ENCODE assay signal across 8 mouse cellular contexts in the genomic region with DNA sequence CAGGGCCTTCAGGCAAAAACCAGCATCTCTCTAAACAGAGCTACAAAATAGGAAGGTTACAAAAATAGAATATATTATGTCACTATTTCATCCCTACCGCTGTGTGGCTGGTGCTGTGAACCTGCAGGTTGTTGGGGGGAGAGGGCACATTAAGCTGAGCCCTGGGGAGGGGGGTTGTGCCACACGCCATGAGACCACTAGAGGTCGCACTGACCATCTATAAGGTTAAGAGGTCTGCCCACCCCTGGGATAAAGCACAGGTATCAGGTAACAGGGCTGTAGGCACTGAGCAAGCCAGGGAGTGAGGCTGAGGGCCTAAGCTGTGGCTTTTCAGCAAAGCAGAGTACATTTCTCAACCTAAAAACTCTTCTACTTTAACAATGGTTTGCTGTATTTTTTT. TPM values are rescaled to one million over a fixed set of nuclear protein-coding genes. Genes with fewer than 3 reads are reported as not detected.
A peak's percentile ranks its signal among the peaks of the same experiment; 100 is the strongest.
DNase-seq lines count a peak whose midpoint lies in the region; ATAC-seq and TF ChIP-seq lines count a peak whose summit lies in the region.
"Had no signal": no experiment of that assay in that cellular context is flagged by ENCODE, and none has a peak within 500 bp of the region (broad histone marks: within the 10 kb centered on the region; RNA-seq: fewer than 3 reads in every experiment).

No protein-coding gene starts in this region.

- no peak overlapping the region for H3K4me2 ChIP-seq in limb, embryonic 12.5 days

- peak; percentile 75 for TF ChIP-seq CTCF in layer of hippocampus, adult 2 months (conservative IDR thresholded peaks at IDR 0.05)

- peaks cover 0 to 4% of the 10 kb centered on the region in 2 experiments; a peak in 1 of 4 replicates for H3K4me1 ChIP-seq in ES-E14 (ENCODE audit: control insufficient read depth in 2 of 2, insufficient read depth in 2 of 2, low read length in 2 of 2, poor library complexity in 1 of 2)
- H3K4me1 ChIP-seq in limb, embryonic 12.5 days (replicated peaks): peaks cover 23% of the 10 kb centered on the region

- 23% methylated on average over 3 of the region's 3 CpGs for WGBS in limb, embryonic 12.5 days

- H3K36me3 ChIP-seq in ES-E14 (ENCODE audit: control insufficient read depth, insufficient read depth, low read length, poor library complexity, severe bottlenecking): peaks cover 47% of the 10 kb centered on the region
- H3K36me3 ChIP-seq in limb, embryonic 12.5 days: peaks cover 74% of the 10 kb centered on the region

- H3K4me3 ChIP-seq in layer of hippocampus, adult 2 months: no peak overlapping the region
- no peak overlapping the region for H3K4me3 ChIP-seq in ES-E14 (ENCODE audit: insufficient read depth in 1 of 2, low read depth in 1 of 2, low read length in 2 of 2, poor library complexity in 1 of 2, severe bottlenecking in 1 of 2)
- H3K4me3 ChIP-seq in limb, embryonic 12.5 days (replicated peaks): no peak overlapping the region

- no peak for DNase-seq in layer of hippocampus, adult 2 months (ENCODE audit: low spot score in 2 of 2)
- no peak for DNase-seq in layer of hippocampus, postnatal 10 days (ENCODE audit: low spot score in 2 of 2)
- DNase-seq in ES-E14 (ENCODE audit: low read depth, low spot score): peak; percentile 81
- peak; percentile 71 to 78 for DNase-seq in cerebellum, postnatal 14 days
- peak; percentile 50 for DNase-seq in yolk sac, embryonic 10.5 days (ENCODE audit: low spot score)
- no peak for DNase-seq in adrenal gland, adult 8-10 months

- H3K27ac ChIP-seq in layer of hippocampus, adult 2 months: peak overlapping the region; percentile 46; the same call in 1 of the 2 replicates
- H3K27ac ChIP-seq in ES-E14 (ENCODE audit: insufficient read depth, low read depth, low read length, poor library complexity, severe bottlenecking): no peak overlapping the region
- no peak overlapping the region for H3K27ac ChIP-seq in limb, embryonic 12.5 days

- H3K9me3 ChIP-seq in ES-E14 (ENCODE audit: control insufficient read depth, insufficient read depth, low read depth, low read length): no peaks in the 10 kb centered on the region
- H3K9me3 ChIP-seq in limb, embryonic 12.5 days: no peaks in the 10 kb centered on the region

- no peaks in the 10 kb centered on the region for H3K27me3 ChIP-seq in limb, embryonic 12.5 days

- in situ Hi-C loops in ES-E14 (cut with MboI; ENCODE audit: low sequenced_read_pairs in 2 of 2, unreplicated experiment in 2 of 2): loop anchor here (10.0 kb wide), 2 partner anchors 183 to 313 kb away; no protein-coding TSS in a partner anchor

- no peak overlapping the region for H3K9ac ChIP-seq in ES-E14 (ENCODE audit: insufficient read depth, low read depth, low read length, poor library complexity, severe bottlenecking)
- no peak overlapping the region for H3K9ac ChIP-seq in limb, embryonic 12.5 days (replicated peaks)

- ATAC-seq in limb, embryonic 12.5 days (ENCODE audit: insufficient number of reproducible peaks, insufficient read depth, low FRiP score, low TSS enrichment, low read depth): peak; percentile 40; the same call in 1 of the 2 replicates

TF ChIP-seq in ES-E14, 5 proteins besides CTCF, POLR2A, EP300 and RAD21:
- TF ChIP-seq ZNF384 (IDR thresholded peaks at IDR 0.05; ENCODE audit: low read depth, low read length): no peak
- TF ChIP-seq ZC3H11A (IDR thresholded peaks at IDR 0.05; ENCODE audit: borderline replicate concordance, low read depth, low read length): peak; percentile 83; the same call in 1 of the 2 replicates
- no peak for TF ChIP-seq CHD2 (IDR thresholded peaks at IDR 0.05; ENCODE audit: low read depth, low read length)

RNA-seq across cellular contexts. Expression of a gene that starts 7.9 kb away (rescaled TPM):
- total RNA-seq in layer of hippocampus, adult 2 months (2021): 10 to 100 TPM; 43.7 to 48.3 TPM
- total RNA-seq in layer of hippocampus, postnatal 10 days (2021): 10 to 100 TPM; 27.7 to 37.3 TPM
- 57.6 and 65.9 TPM in 2 replicates for total RNA-seq in ES-E14 (2012; rRNA removed)
- polyA plus RNA-seq in limb, embryonic 12.5 days (2016; fragmentation: Nextera tagmentation; extraction: Ambion mirVana): 165 and 178 TPM in 2 replicates
- total RNA-seq in adrenal gland, adult 8-10 months (2022): 100 to 1,000 TPM; 177 to 201 (median 190) TPM

RNA-seq across cellular contexts. Expression of a gene that starts 16.9 kb away (rescaled TPM):
- total RNA-seq in layer of hippocampus, adult 2 months (2021): 10 to 100 TPM; 26.2 to 33.8 TPM
- total RNA-seq in layer of hippocampus, postnatal 10 days (2021): 10 to 100 TPM; 27.8 to 32.4 TPM
- 23.9 TPM in 2 replicates for total RNA-seq in ES-E14 (2012; rRNA removed)
- polyA plus RNA-seq in limb, embryonic 12.5 days (2016; fragmentation: Nextera tagmentation; extraction: Ambion mirVana): 26.1 and 27.9 TPM in 2 replicates
- 10 to 100 TPM; 27.1 to 39.7 (median 31.2) TPM for total RNA-seq in adrenal gland, adult 8-10 months (2022)

RNA-seq across cellular contexts. Expression of a gene that starts 35.4 kb away (rescaled TPM):
- not detected for total RNA-seq in layer of hippocampus, adult 2 months (2021)
- total RNA-seq in layer of hippocampus, postnatal 10 days (2021): not detected
- 10.8 and 43.2 TPM in 2 replicates for total RNA-seq in ES-E14 (2012; rRNA removed)
- polyA plus RNA-seq in limb, embryonic 12.5 days (2016; fragmentation: Nextera tagmentation; extraction: Ambion mirVana): 0.42 and 0.76 TPM in 2 replicates
- total RNA-seq in adrenal gland, adult 8-10 months (2022): under 1 TPM in 3 of 4 experiments, not detected in 1; 0.31 to 0.46 (median 0.32) TPM
- polyA plus RNA-seq: heart, embryonic 14.5 days had no signal

Comparison
In these comparisons a context has a peak if more than half of its experiments do, and no peak if none do; other contexts are left out.
1. DNase-seq: peak in ES-E14 (single experiment), cerebellum, postnatal 14 days (2 of 2) and yolk sac, embryonic 10.5 days (single experiment); none in layer of hippocampus, adult 2 months (0 of 2), layer of hippocampus, postnatal 10 days (0 of 2) and adrenal gland, adult 8-10 months (single experiment).